9 mouse cellular contexts compared by ENCODE assay signal in the genomic region with DNA sequence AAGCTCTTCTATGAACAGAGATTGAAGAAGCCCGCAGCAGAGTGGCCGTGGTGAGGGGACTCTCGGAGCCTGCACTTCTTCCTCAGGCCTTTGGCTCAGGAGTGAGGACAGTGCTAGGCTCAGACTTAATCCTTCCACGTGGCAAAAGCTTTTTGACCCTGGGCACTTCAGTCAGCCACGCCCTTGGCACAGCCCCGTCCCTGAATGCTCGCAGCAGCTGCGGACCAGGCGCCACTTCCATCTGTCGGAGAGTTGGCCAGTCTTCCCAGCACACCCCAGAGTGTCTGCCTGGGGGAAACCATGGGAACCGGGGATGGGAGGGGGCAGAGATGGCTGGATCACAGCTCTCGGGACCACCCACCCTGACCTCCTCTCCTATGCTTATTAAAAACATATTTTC. TPM values are rescaled to one million over a fixed set of nuclear protein-coding genes. Genes with fewer than 3 reads are reported as not detected.
DNase-seq lines count a peak whose midpoint lies in the region; ATAC-seq and TF ChIP-seq lines count a peak whose summit lies in the region.
"Had no signal": no experiment of that assay in that cellular context is flagged by ENCODE, and none has a peak within 500 bp of the region (broad histone marks: within the 10 kb centered on the region; RNA-seq: fewer than 3 reads in every experiment).

No protein-coding gene starts in this region.

- no peaks in the 10 kb centered on the region for H3K36me3 ChIP-seq in intestine, postnatal 0 days (ENCODE audit: control insufficient read depth, insufficient read depth)

- no peak overlapping the region for H3K4me2 ChIP-seq in intestine, postnatal 0 days (replicated peaks; ENCODE audit: low read depth)

- WGBS in intestine, postnatal 0 days, result 38% methylated on average over 12 of the region's 12 CpGs

- no peak overlapping the region for H3K27ac ChIP-seq in intestine, postnatal 0 days (ENCODE audit: low read depth, low read length)
- H3K27ac ChIP-seq: kidney, postnatal 0 days had no signal

- H3K27me3 ChIP-seq in intestine, postnatal 0 days (replicated peaks; ENCODE audit: control insufficient read depth, insufficient read depth, low read length), result no peaks in the 10 kb centered on the region

- H3K4me1 ChIP-seq in intestine, postnatal 0 days (replicated peaks; ENCODE audit: control insufficient read depth, insufficient read depth, low read length), result peaks cover 4% of the 10 kb centered on the region

- peak; percentile 54 to 60 for DNase-seq in layer of hippocampus, postnatal 10 days (ENCODE audit: low spot score in 2 of 2)
- DNase-seq in layer of hippocampus, adult 8-10 months (ENCODE audit: low spot score in 2 of 2), result no peak
- peak; percentile 8 for DNase-seq in gastrocnemius, adult 18-20 months (ENCODE audit: low spot score)
- peak; percentile 35 for DNase-seq in retina, embryonic 14.5 days (ENCODE audit: low spot score)
- DNase-seq in kidney, postnatal 10 days, result no peak
- DNase-seq in urinary bladder, adult 18-20 months (ENCODE audit: low spot score in 2 of 2), result no peak
- DNase-seq: thymus, adult 18-20 months had no signal

- no peaks in the 10 kb centered on the region for H3K9me3 ChIP-seq in intestine, postnatal 0 days (ENCODE audit: control insufficient read depth)

- peak; percentile 68 for ATAC-seq in intestine, postnatal 0 days

- TF ChIP-seq CTCF in intestine, postnatal 0 days (IDR thresholded peaks at IDR 0.05; ENCODE audit: low read depth), result no peak

- H3K4me3 ChIP-seq in intestine, postnatal 0 days (ENCODE audit: low read depth, low read length), result no peak overlapping the region

- no peak overlapping the region for H3K9ac ChIP-seq in intestine, postnatal 0 days (ENCODE audit: low read depth, low read length)

RNA-seq across cellular contexts. Expression of a gene that starts 26.6 kb away (rescaled TPM):
- total RNA-seq in layer of hippocampus, postnatal 10 days (2021), result not detected
- total RNA-seq in layer of hippocampus, adult 8-10 months (2022), result not detected
- total RNA-seq in gastrocnemius, adult 18-20 months (2021), result not detected
- polyA plus RNA-seq in intestine, postnatal 0 days (2015; fragmentation: Nextera tagmentation; extraction: Ambion mirVana), result 0.09 and 0.14 TPM in 2 replicates

RNA-seq across cellular contexts. Expression of a gene that starts 32.7 kb away (rescaled TPM):
- total RNA-seq in layer of hippocampus, postnatal 10 days (2021), result 10 to 100 TPM in 1 of 2 experiments, 1 to 10 TPM in 1; 9.3 to 10.2 TPM
- 1 to 10 TPM; 5.9 to 7.3 (median 6.1) TPM for total RNA-seq in layer of hippocampus, adult 8-10 months (2022)
- total RNA-seq in gastrocnemius, adult 18-20 months (2021), result 1 to 10 TPM in 1 of 2 experiments, under 1 TPM in 1; 0.89 to 1.8 TPM
- 6.0 and 6.2 TPM in 2 replicates for polyA plus RNA-seq in intestine, postnatal 0 days (2015; fragmentation: Nextera tagmentation; extraction: Ambion mirVana)

RNA-seq across cellular contexts. Expression of a gene that starts 57.6 kb away (rescaled TPM):
- total RNA-seq in layer of hippocampus, postnatal 10 days (2021), result 1 to 10 TPM; 6.0 to 7.1 TPM
- total RNA-seq in layer of hippocampus, adult 8-10 months (2022), result 1 to 10 TPM in 3 of 4 experiments, under 1 TPM in 1; 0.93 to 2.8 (median 1.6) TPM
- under 1 TPM in 1 of 2 experiments, not detected in 1; 0.43 TPM for total RNA-seq in gastrocnemius, adult 18-20 months (2021)
- 11.2 and 12.7 TPM in 2 replicates for polyA plus RNA-seq in intestine, postnatal 0 days (2015; fragmentation: Nextera tagmentation; extraction: Ambion mirVana)

Comparison
In these comparisons a context has a peak if more than half of its experiments do, and no peak if none do; other contexts are left out.
1. DNase-seq: peak in layer of hippocampus, postnatal 10 days (2 of 2), gastrocnemius, adult 18-20 months (single experiment) and retina, embryonic 14.5 days (single experiment); none in layer of hippocampus, adult 8-10 months (0 of 2), kidney, postnatal 10 days (single experiment) and urinary bladder, adult 18-20 months (0 of 2).